Mouse (Mus musculus): ENCODE data around the gene Phospho1.

DNA sequence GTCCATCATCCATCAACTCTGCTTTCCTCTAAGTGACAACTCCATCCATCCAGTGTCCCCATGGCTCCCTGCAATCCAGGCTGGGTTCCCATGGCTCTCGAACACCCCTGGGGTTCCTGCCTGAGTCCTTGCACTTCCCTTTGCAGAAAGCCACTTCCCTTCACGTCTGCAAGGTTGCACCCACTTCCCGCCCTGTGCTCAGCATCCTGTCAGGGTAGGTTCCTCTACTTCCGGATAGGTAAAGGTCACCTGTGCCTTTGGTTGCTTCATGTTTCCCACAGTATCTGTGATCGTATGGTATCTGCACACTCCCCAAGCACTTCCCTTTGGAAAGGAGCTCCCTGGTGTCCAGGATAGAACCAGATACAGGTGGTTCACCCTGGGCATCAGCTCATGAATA is 19.3 kb upstream of the Phospho1 start:
- no peak for TF ChIP-seq CTCF (IDR thresholded peaks at IDR 0.05; ENCODE audit: insufficient read depth, low read length)
- TF ChIP-seq POLR2A (IDR thresholded peaks at IDR 0.05; ENCODE audit: borderline replicate concordance, extremely low read depth, low read depth, low read length) = no peak

Measured in lung, adult 2 months (tissue).